Mouse (Mus musculus) erythroblast, embryonic 14.5 days (primary cell): ENCODE measurements around the gene Atp6v0a4.

Experiments
- GATA1 ChIP-seq: IDR thresholded peaks from 2 replicates; pipeline ENCODE4 v1.6.1; 2012; ENCODE audit warnings: low read length, inconsistent platforms, mixed read lengths
- TAL1 ChIP-seq: IDR thresholded peaks from 3 replicates; pipeline ENCODE4 v1.6.1; 2012; ENCODE audit warnings: low read length, inconsistent platforms, mixed read lengths

- TF ChIP-seq TAL1 (no peak), GATA1 (no peak)
Observed at GRCm38 (mm10) chr6:38083204-38083603, 41.2 kb downstream of the Atp6v0a4 start.
